Mouse (Mus musculus): Measurements from ENCODE around the gene Ubac2. TPM values are rescaled to one million over a fixed set of nuclear protein-coding genes. Genes with fewer than 3 reads are reported as not detected.
"Not testable (repeated sequence)": the region's sequence is repeated elsewhere in the genome, so short reads cannot be mapped to it uniquely, and the experiment has no call there.

Ubac2 gene
- polyA plus RNA-seq, 1 experiment from 2014 or later, result 66.7 TPM

- H3K4me2 ChIP-seq, result no peak overlapping the region
- no peak for ATAC-seq (replicated peaks; ENCODE audit: low FRiP score)
- H3K9ac ChIP-seq, result no peak overlapping the region
- H3K27ac ChIP-seq, result no peak overlapping the region
- 91% methylated on average over 8 of the region's 8 CpGs for WGBS
- no peak overlapping the region for H3K4me3 ChIP-seq (replicated peaks)
- H3K4me1 ChIP-seq, result no peaks in the 10 kb centered on the region
- H3K9me3 ChIP-seq (replicated peaks), result no peaks in the 10 kb centered on the region
- H3K36me3 ChIP-seq, result no peaks in the 10 kb centered on the region
- no peaks in the 10 kb centered on the region for H3K27me3 ChIP-seq
These were observed 169.4 kb downstream of the Ubac2 start for GRCm38 (mm10) chr14:122047784-122048183.

- WGBS, result 85% methylated on average over 9 of the region's 9 CpGs
- H3K9me3 ChIP-seq (replicated peaks), result no peaks in the 10 kb centered on the region
- H3K4me2 ChIP-seq, result no peak overlapping the region
- H3K27me3 ChIP-seq, result no peaks in the 10 kb centered on the region
- H3K9ac ChIP-seq, result no peak overlapping the region
- no peaks in the 10 kb centered on the region for H3K36me3 ChIP-seq
- ATAC-seq (replicated peaks; ENCODE audit: low FRiP score), result no peak
- no peak overlapping the region for H3K4me3 ChIP-seq (replicated peaks)
- no peak overlapping the region for H3K27ac ChIP-seq
- H3K4me1 ChIP-seq, result no peaks in the 10 kb centered on the region
These were observed 170.4 kb downstream of the Ubac2 start for GRCm38 (mm10) chr14:122048816-122049215.

- H3K4me3 ChIP-seq (replicated peaks), result no peak overlapping the region
- H3K27ac ChIP-seq, result no peak overlapping the region
- no peaks in the 10 kb centered on the region for H3K9me3 ChIP-seq (replicated peaks)
- ATAC-seq (replicated peaks; ENCODE audit: low FRiP score), result no peak
- H3K9ac ChIP-seq, result no peak overlapping the region
- H3K36me3 ChIP-seq, result no peaks in the 10 kb centered on the region
- H3K4me2 ChIP-seq, result no peak overlapping the region
- no peaks in the 10 kb centered on the region for H3K4me1 ChIP-seq
- no peaks in the 10 kb centered on the region for H3K27me3 ChIP-seq
- WGBS, result 77% methylated on average over 9 of the region's 9 CpGs
These were observed 174.6 kb downstream of the Ubac2 start for GRCm38 (mm10) chr14:122052896-122053635.

- Histone ChIP-seq H3K27ac (no peak overlapping the region), H3K4me3 (replicated peaks) (no peak overlapping the region), H3K4me1 (0 out of 2 replicates have a peak, but pooled peaks cover 2% of the 10 kb centered on the region), H3K9ac (no peak overlapping the region), H3K9me3 (replicated peaks) (no peaks in the 10 kb centered on the region), H3K36me3 (no peaks in the 10 kb centered on the region), H3K27me3 (no peaks in the 10 kb centered on the region), H3K4me2 (no peak overlapping the region)
- WGBS, result 76% methylated on average over 6 of the region's 6 CpGs
- no peak for ATAC-seq (replicated peaks; ENCODE audit: low FRiP score)
These were observed 178.5 kb downstream of the Ubac2 start for GRCm38 (mm10) chr14:122056871-122057270.

GRCm38 (mm10) chr14:122057941-122058346 lies 179.5 kb downstream of the Ubac2 start:
- no peak overlapping the region for H3K4me3 ChIP-seq (replicated peaks)
- WGBS, result 28% methylated on average over 2 of the region's 2 CpGs
- 0 out of 2 replicates have a peak, but pooled peaks have one; percentile 27 for ATAC-seq (replicated peaks; ENCODE audit: low FRiP score)
- 0 out of 2 replicates have a peak, but pooled peaks cover 2% of the 10 kb centered on the region for H3K4me1 ChIP-seq
- H3K27me3 ChIP-seq, result no peaks in the 10 kb centered on the region
- no peaks in the 10 kb centered on the region for H3K9me3 ChIP-seq (replicated peaks)
- H3K36me3 ChIP-seq, result no peaks in the 10 kb centered on the region
- H3K27ac ChIP-seq, result no peak overlapping the region
- H3K4me2 ChIP-seq, result no peak overlapping the region
- no peak overlapping the region for H3K9ac ChIP-seq

GRCm38 (mm10) chr14:122060642-122061041 lies 182.2 kb downstream of the Ubac2 start:
- WGBS, result 6% methylated on average over 3 of the region's 3 CpGs
- Histone ChIP-seq H3K27ac (no peak overlapping the region), H3K4me2 (no peak overlapping the region), H3K9ac (no peak overlapping the region), H3K36me3 (no peaks in the 10 kb centered on the region), H3K4me1 (0 out of 2 replicates have a peak, but pooled peaks cover 2% of the 10 kb centered on the region), H3K9me3 (replicated peaks) (no peaks in the 10 kb centered on the region), H3K27me3 (no peaks in the 10 kb centered on the region), H3K4me3 (replicated peaks) (no peak overlapping the region)
- peak; percentile 81 for ATAC-seq (replicated peaks; ENCODE audit: low FRiP score)

GRCm38 (mm10) chr14:122061376-122061775 lies 183.0 kb downstream of the Ubac2 start:
- H3K27me3 ChIP-seq, result no peaks in the 10 kb centered on the region

GRCm38 (mm10) chr14:122062411-122063090 lies 184.1 kb downstream of the Ubac2 start:
- 85% methylated on average over 10 of the region's 10 CpGs for WGBS
- Histone ChIP-seq H3K27ac (no peak overlapping the region), H3K4me2 (no peak overlapping the region), H3K27me3 (no peaks in the 10 kb centered on the region), H3K4me3 (replicated peaks) (no peak overlapping the region), H3K9ac (no peak overlapping the region), H3K36me3 (no peaks in the 10 kb centered on the region), H3K4me1 (0 out of 2 replicates have a peak, but pooled peaks cover 2% of the 10 kb centered on the region), H3K9me3 (replicated peaks) (no peaks in the 10 kb centered on the region)
- ATAC-seq (replicated peaks; ENCODE audit: low FRiP score), result no peak

More at GRCm38 (mm10) chr14:122061376-122061775, 183.0 kb downstream of the Ubac2 start:
- Histone ChIP-seq H3K36me3 (no peaks in the 10 kb centered on the region), H3K9me3 (replicated peaks) (no peaks in the 10 kb centered on the region), H3K9ac (no peak overlapping the region), H3K4me3 (replicated peaks) (no peak overlapping the region), H3K4me2 (no peak overlapping the region), H3K27ac (no peak overlapping the region), H3K4me1 (0 out of 2 replicates have a peak, but pooled peaks cover 2% of the 10 kb centered on the region)
- 84% methylated on average over 6 of the region's 6 CpGs for WGBS
- no peak for ATAC-seq (replicated peaks; ENCODE audit: low FRiP score)

- Histone ChIP-seq H3K4me2 (no peak overlapping the region), H3K9me3 (replicated peaks) (no peaks in the 10 kb centered on the region), H3K4me1 (0 out of 2 replicates have a peak, but pooled peaks cover 2% of the 10 kb centered on the region), H3K27ac (no peak overlapping the region), H3K9ac (no peak overlapping the region), H3K36me3 (no peaks in the 10 kb centered on the region), H3K27me3 (no peaks in the 10 kb centered on the region), H3K4me3 (replicated peaks) (no peak overlapping the region)
- WGBS, result 82% methylated on average over 5 of the region's 5 CpGs
- ATAC-seq (replicated peaks; ENCODE audit: low FRiP score), result no peak
These were observed 185.2 kb downstream of the Ubac2 start for GRCm38 (mm10) chr14:122063599-122063998.

GRCm38 (mm10) chr14:122064519-122064918 lies 186.1 kb downstream of the Ubac2 start:
- no peak overlapping the region for H3K4me2 ChIP-seq
- no peak overlapping the region for H3K4me3 ChIP-seq (replicated peaks)
- H3K9me3 ChIP-seq (replicated peaks), result no peaks in the 10 kb centered on the region
- no peak for ATAC-seq (replicated peaks; ENCODE audit: low FRiP score)
- H3K9ac ChIP-seq, result no peak overlapping the region
- 0 out of 2 replicates have a peak, but pooled peaks cover 6% of the 10 kb centered on the region for H3K4me1 ChIP-seq
- H3K36me3 ChIP-seq, result no peaks in the 10 kb centered on the region
- no peaks in the 10 kb centered on the region for H3K27me3 ChIP-seq
- WGBS, result 5% methylated on average over 2 of the region's 2 CpGs
- no peak overlapping the region for H3K27ac ChIP-seq

- no peak for ATAC-seq (replicated peaks; ENCODE audit: low FRiP score)
- Histone ChIP-seq H3K4me1 (0 out of 2 replicates have a peak, but pooled peaks cover 7% of the 10 kb centered on the region), H3K9ac (no peak overlapping the region), H3K4me3 (replicated peaks) (no peak overlapping the region), H3K4me2 (no peak overlapping the region), H3K27ac (no peak overlapping the region), H3K36me3 (no peaks in the 10 kb centered on the region), H3K9me3 (replicated peaks) (no peaks in the 10 kb centered on the region), H3K27me3 (no peaks in the 10 kb centered on the region)
- 64% methylated on average over 4 of the region's 4 CpGs for WGBS
These were observed 187.8 kb downstream of the Ubac2 start for GRCm38 (mm10) chr14:122066243-122066642.

- not testable (repeated sequence) for H3K4me2 ChIP-seq; H3K27ac ChIP-seq; H3K27me3 ChIP-seq; H3K9ac ChIP-seq; H3K4me1 ChIP-seq; H3K36me3 ChIP-seq; H3K4me3 ChIP-seq (replicated peaks); H3K9me3 ChIP-seq (replicated peaks); ATAC-seq (replicated peaks; ENCODE audit: low FRiP score)
- WGBS, result 67% methylated on average over 3 of the region's 3 CpGs
These were observed 189.6 kb downstream of the Ubac2 start for GRCm38 (mm10) chr14:122068036-122068435.

Measured in kidney, embryonic 15.5 days (tissue).